Mouse (Mus musculus): ENCODE measurements at regions not wholly inside any gene's neighbourhood (a gene's known extent, or its start where the extent isn't known, plus 50 kb on each side); places are given as distances from the start of the nearest gene placed in this dataset.

- TF ChIP-seq CTCF (IDR thresholded peaks at IDR 0.05; ENCODE audit: low read depth) = no peak
- TF ChIP-seq EP300 (IDR thresholded peaks at IDR 0.05; ENCODE audit: low read depth) = no peak
Observed at GRCm38 (mm10) chr1:154147001-154147571, 53.9 kb upstream of the Zfp648 start.
